Mouse (Mus musculus) embryonic facial prominence, embryonic 11.5 days (tissue): ENCODE measurements at regions not wholly inside any gene's neighbourhood (a gene's known extent, or its start where the extent isn't known, plus 50 kb on each side); places are given as distances from the start of the nearest gene placed in this dataset.

Experiments
- ATAC-seq: fragments of 200-750 bp; cut with Nextera tagmentation; replicated peaks from 2 replicates; pipeline ENCODE4 v1.8.0; 2017; ENCODE audit warnings: low read depth; ENCODE audit not compliant: insufficient number of reproducible peaks, low FRiP score, low TSS enrichment
- DNase-seq: peaks from one replicate; pipeline ENCODE4 v3.0.0-alpha.2; 2015; ENCODE audit warnings: low spot score
- H3K27ac ChIP-seq: fragments of 300-500 bp; sonication (generic); replicated peaks from 2 replicates; pipeline ENCODE4 v1.5.1; 2014; ENCODE audit warnings: mild to moderate bottlenecking, low read depth, low read length, control low read depth
- H3K27me3 ChIP-seq: fragments of 300-500 bp; sonication (generic); 2 replicates; pipeline ENCODE4 v1.6.1; 2014; ENCODE audit warnings: mild to moderate bottlenecking, low read length, moderate library complexity, mixed read lengths; ENCODE audit not compliant: control insufficient read depth, insufficient read depth
- H3K36me3 ChIP-seq: fragments of 300-500 bp; sonication (generic); replicated peaks from 2 replicates; pipeline ENCODE4 v1.6.1; 2014; ENCODE audit warnings: low read depth, mild to moderate bottlenecking, low read length, moderate library complexity, mixed read lengths; ENCODE audit not compliant: control insufficient read depth, insufficient read depth
- H3K4me1 ChIP-seq: fragments of 300-500 bp; sonication (generic); 2 replicates; pipeline ENCODE4 v1.6.1; 2014; ENCODE audit warnings: low read length, mixed read lengths; ENCODE audit not compliant: control insufficient read depth, insufficient read depth
- H3K4me2 ChIP-seq: fragments of 300-500 bp; sonication (generic); 2 replicates; pipeline ENCODE4 v1.6.1; 2014; ENCODE audit warnings: low read depth, mild to moderate bottlenecking, control low read depth, low read length, moderate library complexity
- H3K4me3 ChIP-seq: fragments of 300-500 bp; sonication (generic); 2 replicates; pipeline ENCODE4 v1.5.1; 2014; ENCODE audit warnings: low read depth, low read length, control low read depth
- H3K9ac ChIP-seq: fragments of 300-500 bp; sonication (generic); replicated peaks from 2 replicates; pipeline ENCODE4 v1.6.1; 2014; ENCODE audit warnings: mild to moderate bottlenecking, control low read depth, low read length
- H3K9me3 ChIP-seq: fragments of 300-500 bp; sonication (generic); replicated peaks from 2 replicates; pipeline ENCODE4 v1.6.1; 2016; ENCODE audit warnings: mild to moderate bottlenecking, low read length, inconsistent platforms, mixed read lengths; ENCODE audit not compliant: control insufficient read depth
- WGBS: fragments of 180-500 bp; shearing (Covaris S2); extraction: QIAGEN DNeasy Blood & Tissue Kit; methylation state at CpG from one replicate; pipeline ENCODE4 v1.1.7; 2014; 5-methylcytosine and 5-hydroxymethylcytosine counted together

DNA sequence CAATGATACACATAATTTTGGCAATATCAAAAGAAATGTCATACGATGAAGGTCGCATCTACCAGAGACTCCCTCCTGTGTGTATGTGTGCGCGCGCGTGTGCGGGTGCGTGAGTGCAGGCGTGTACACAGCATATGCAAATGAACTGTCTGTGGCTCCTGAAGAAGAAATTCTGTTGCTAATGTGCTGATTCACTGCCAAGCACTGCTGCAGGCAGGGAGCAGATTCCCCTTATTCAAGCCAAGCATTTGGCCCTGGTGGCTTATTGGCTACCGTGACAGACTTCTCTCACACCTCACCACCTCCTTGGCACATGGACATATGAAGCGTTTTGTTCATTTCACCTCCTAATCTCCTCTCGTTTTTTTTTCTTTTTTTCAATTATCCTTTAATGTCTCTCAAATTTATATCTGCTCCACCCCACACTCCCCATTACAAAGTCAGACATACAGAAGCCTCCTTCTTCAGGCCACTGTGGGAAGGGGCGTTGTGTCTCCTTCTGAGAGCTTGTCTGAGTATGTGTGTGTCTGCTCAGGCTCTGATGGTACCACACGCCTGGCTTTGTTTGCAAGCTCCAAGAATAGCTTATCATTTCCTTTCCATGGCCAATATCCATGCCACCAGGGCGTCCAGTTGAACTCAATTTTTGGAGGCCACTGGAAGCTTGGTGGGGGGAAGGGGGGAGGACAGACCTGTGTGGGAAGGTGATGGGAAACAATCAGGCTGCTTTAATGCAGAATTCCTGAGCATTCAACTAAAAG is 115.5 kb upstream of the Pgrmc2 start:
- Histone ChIP-seq H3K4me1 (no peaks in the 10 kb centered on the region), H3K27ac (no peak overlapping the region), H3K4me3 (no peak overlapping the region), H3K4me2 (no peak overlapping the region), H3K9me3 (no peaks in the 10 kb centered on the region), H3K27me3 (no peaks in the 10 kb centered on the region), H3K36me3 (no peaks in the 10 kb centered on the region), H3K9ac (no peak overlapping the region)
- 89% methylated on average over 15 of the region's 15 CpGs for WGBS
- DNase-seq (no peak), ATAC-seq (no peak)

DNA sequence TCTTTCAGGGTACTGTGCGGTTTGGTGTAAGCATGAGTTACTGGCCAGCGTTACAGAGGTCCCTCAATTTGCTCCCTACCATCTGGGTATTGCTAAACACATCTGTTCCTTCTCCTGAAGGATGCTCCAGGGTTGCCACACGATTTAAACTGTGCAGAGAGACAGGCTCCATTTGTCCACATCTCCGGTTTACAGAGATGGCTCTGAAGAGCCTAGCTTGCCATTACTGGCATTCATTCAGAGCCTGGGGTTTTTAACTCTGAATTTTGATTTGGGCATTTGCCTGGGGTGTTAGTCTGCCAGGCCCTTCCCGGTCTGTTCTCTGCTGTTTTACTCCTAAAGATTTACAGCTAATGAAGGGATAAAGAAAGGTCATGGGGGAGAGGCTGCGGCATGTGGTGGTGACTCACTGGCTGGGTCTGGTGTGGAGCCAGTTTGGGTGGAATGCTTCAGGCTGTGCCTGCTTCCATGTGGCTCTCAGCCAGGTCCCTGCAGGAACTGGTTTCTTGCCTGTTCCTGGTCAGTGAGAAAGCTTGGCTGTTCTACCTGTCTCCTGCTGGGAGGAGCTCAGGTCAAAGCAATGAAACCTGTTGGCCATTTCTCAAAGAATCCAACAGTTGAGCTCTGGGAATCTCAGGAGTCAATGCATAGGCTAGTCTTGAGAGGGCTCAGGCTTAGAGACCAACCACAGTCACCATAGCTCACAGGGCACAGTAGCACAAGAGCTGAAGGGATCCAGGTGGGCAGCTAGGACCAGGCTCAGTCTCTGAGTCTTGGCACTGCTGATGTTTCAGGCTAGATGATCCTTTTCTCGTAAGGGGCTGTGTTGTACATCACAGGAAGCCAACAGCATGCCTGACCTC is 112.5 kb upstream of the Pgrmc2 start:
- WGBS = 68% methylated on average over 7 of the region's 7 CpGs

DNA sequence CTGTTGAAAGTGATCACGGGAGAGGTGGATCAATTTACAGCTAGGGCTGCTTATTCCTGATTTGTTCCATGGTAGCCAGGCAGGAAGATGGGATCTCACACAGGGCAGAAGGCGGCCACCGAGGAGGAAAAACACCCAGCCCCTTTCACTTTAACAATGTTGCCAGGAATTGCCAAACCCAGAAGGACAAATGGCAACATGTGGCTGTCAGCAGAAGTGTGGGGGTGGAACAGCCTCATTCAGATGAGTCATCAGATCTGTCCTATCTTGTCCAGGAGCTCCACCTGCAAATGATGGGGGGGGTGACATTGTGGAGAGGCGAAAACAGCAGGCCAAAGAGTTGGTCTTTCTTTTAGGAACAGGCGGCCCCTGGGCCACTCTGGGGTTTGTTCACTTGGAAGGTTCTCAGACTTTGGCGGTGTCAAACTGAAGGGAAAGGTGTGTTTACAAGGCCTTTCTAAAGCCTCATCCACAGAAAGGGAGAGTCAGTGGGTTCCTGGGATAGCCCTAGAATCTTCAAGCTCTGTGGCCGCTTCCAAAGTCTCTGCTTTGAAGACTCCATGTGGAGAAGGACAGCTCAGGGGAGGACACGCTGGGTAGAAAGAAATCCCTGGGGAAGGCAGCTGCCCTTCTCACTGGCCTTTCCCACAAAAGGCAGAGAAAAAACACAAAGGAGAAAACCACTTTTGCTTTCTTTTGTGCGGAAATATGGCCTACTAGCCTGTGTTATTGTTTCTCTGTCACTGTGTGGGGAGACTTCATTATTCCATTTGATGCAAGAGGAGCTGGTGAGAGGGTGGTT is 111.7 kb upstream of the Pgrmc2 start:
- H3K4me1 ChIP-seq = no peaks in the 10 kb centered on the region
- H3K27ac ChIP-seq = no peak overlapping the region
- no peak for DNase-seq
- no peak overlapping the region for H3K4me3 ChIP-seq
- no peaks in the 10 kb centered on the region for H3K36me3 ChIP-seq
- H3K9ac ChIP-seq = no peak overlapping the region
- H3K4me2 ChIP-seq = no peak overlapping the region
- no peaks in the 10 kb centered on the region for H3K9me3 ChIP-seq
- no peak for ATAC-seq
- H3K27me3 ChIP-seq = no peaks in the 10 kb centered on the region
- WGBS = 69% methylated on average over 9 of the region's 9 CpGs

More for the DNA sequence above, 112.5 kb upstream of the Pgrmc2 start:
- Histone ChIP-seq H3K9me3 (no peaks in the 10 kb centered on the region), H3K36me3 (no peaks in the 10 kb centered on the region), H3K27ac (no peak overlapping the region), H3K27me3 (no peaks in the 10 kb centered on the region), H3K4me3 (no peak overlapping the region), H3K9ac (no peak overlapping the region), H3K4me1 (no peaks in the 10 kb centered on the region), H3K4me2 (no peak overlapping the region)
- no peak for DNase-seq
- ATAC-seq = no peak

DNA sequence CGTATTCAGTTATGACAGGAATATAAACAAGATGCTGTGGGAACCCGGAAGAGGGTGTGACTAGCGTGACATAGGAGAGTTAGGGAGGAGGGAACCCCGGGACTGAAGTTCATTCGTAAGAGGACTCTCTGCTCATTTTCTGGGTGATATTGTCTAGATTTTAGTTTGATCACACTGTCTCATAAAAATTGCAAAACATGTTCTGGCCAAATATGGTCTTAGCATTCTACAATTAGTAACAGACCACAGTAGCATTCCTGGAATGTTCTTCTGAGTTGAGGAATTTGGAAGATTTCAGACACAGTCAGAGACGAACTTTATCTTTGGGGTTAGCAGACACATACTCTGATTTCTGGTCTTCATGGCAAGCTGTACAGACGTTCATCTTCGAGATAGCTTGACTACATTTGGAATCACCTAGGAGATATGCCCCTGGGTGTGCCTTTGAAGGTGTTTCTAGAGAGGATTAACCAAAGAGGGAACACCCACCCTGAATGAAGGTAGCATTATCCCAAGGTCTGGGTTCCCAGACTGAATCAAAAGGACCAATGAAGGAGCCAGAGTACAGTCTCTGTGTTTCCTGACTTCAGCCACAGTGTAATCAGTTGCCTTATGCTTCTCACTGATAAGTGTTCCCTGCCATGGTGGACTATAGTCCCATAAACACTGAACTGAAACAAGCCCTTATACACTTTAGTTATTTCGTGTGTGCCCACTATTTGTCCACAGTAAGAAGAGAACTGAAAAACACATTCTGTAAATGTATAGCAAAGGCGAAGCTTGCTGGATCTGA is 102.7 kb upstream of the Pgrmc2 start:
- no peak overlapping the region for H3K4me3 ChIP-seq
- DNase-seq = no peak
- 85% methylated on average over 10 of the region's 10 CpGs for WGBS

DNA sequence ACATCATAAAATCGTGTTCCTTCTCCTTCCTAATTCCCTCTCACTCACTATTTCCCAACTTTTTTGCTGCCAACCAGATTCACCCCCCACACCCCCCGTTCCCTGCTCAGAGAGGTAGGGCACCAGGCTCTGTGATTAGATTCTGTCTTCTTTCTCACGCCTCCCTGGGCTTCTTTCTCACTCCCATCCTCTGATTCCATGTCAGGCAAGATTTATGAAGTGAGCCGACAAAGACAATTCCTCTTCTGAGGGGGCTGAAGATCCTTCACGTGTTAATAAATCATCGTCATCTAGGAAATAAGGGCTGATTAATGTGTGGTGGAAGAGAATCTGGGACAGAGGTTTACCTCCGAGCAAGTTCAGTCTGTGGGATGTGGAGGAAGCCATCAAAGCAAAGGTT is 101.5 kb upstream of the Pgrmc2 start:
- Histone ChIP-seq H3K9ac (no peak overlapping the region), H3K9me3 (no peaks in the 10 kb centered on the region), H3K27me3 (no peaks in the 10 kb centered on the region), H3K4me3 (no peak overlapping the region), H3K4me2 (no peak overlapping the region), H3K27ac (no peak overlapping the region), H3K36me3 (no peaks in the 10 kb centered on the region), H3K4me1 (no peaks in the 10 kb centered on the region)
- 88% methylated on average over 7 of the region's 7 CpGs for WGBS
- ATAC-seq (no peak), DNase-seq (no peak)

More for the DNA sequence above, 102.7 kb upstream of the Pgrmc2 start:
- no peaks in the 10 kb centered on the region for H3K4me1 ChIP-seq
- H3K27ac ChIP-seq = no peak overlapping the region
- H3K27me3 ChIP-seq = no peaks in the 10 kb centered on the region
- H3K9ac ChIP-seq = no peak overlapping the region
- no peak overlapping the region for H3K4me2 ChIP-seq
- no peak for ATAC-seq
- H3K9me3 ChIP-seq = no peaks in the 10 kb centered on the region
- no peaks in the 10 kb centered on the region for H3K36me3 ChIP-seq

DNA sequence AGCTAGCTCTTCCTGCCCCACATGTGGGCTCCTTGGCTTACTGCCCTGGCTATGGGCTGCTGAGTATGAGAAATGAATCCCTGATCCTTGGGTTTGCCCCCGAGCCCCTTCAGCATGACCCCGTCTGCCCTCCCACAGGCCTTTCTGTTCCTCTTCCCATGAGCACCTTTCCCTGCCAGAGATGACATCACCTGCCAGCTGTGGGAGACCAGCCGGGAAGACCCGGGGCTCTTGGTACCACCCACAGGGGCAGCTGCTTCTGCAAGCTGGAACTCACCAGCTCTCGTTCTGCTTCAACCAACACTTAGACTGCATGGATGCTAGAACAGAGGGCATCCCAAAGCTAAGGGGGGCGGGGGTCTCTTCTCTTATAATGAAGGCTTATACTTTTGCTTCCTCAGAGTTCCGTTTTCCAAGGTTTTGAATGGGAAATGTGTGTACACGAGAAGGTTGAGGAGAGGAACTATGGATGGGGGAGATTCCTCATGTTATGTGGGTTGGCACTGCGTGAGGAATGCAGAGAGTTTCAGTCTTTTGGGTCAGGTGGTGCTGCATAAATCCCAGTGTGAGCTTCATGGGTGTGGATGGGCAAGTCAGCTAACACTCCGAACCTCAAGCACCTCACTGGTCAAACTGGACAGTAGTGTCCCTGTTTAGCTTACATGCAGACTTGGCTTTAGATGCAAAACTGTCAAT is 100.2 kb upstream of the Pgrmc2 start:
- peak; percentile 72; the same call in 1 of the 2 replicates for ATAC-seq
- Histone ChIP-seq H3K4me3 (no peak overlapping the region), H3K36me3 (no peaks in the 10 kb centered on the region), H3K4me2 (no peak overlapping the region), H3K27ac (no peak overlapping the region), H3K27me3 (no peaks in the 10 kb centered on the region), H3K4me1 (no peaks in the 10 kb centered on the region), H3K9ac (no peak overlapping the region), H3K9me3 (no peaks in the 10 kb centered on the region)
- no peak for DNase-seq
- 67% methylated on average over 10 of the region's 10 CpGs for WGBS
